Mouse (Mus musculus) hindbrain, embryonic 13.5 days (tissue): ENCODE results near the gene Sycn. TPM values are rescaled to one million over a fixed set of nuclear protein-coding genes. Genes with fewer than 3 reads are reported as not detected.

Source experiments
- ATAC-seq: fragments of 200-750 bp; cut with Nextera tagmentation; 2 replicates; pipeline ENCODE4 v1.8.0; 2017; ENCODE audit warnings: moderate TSS enrichment; ENCODE audit not compliant: low FRiP score
- H3K27ac ChIP-seq: fragments of 300-500 bp; sonication (generic); 2 replicates; pipeline ENCODE4 v1.5.1; 2015; ENCODE audit warnings: inconsistent platforms, mild to moderate bottlenecking, moderate library complexity
- H3K27me3 ChIP-seq: fragments of 300-500 bp; sonication (generic); 2 replicates; pipeline ENCODE4 v1.6.1; 2015; ENCODE audit warnings: mild to moderate bottlenecking, inconsistent platforms
- H3K36me3 ChIP-seq: fragments of 300-500 bp; sonication (generic); 2 replicates; pipeline ENCODE4 v1.6.1; 2015; ENCODE audit warnings: mild to moderate bottlenecking, inconsistent platforms
- H3K4me1 ChIP-seq: fragments of 300-500 bp; sonication (generic); replicated peaks from 2 replicates; pipeline ENCODE4 v1.6.1; 2015; ENCODE audit warnings: inconsistent platforms
- H3K4me2 ChIP-seq: fragments of 300-500 bp; sonication (generic); 2 replicates; pipeline ENCODE4 v1.6.1; 2015; ENCODE audit warnings: inconsistent platforms, mild to moderate bottlenecking, moderate library complexity
- H3K4me3 ChIP-seq: fragments of 300-500 bp; sonication (generic); 2 replicates; pipeline ENCODE4 v1.5.1; 2015; ENCODE audit warnings: mild to moderate bottlenecking, inconsistent platforms
- H3K9ac ChIP-seq: fragments of 300-500 bp; sonication (generic); 2 replicates; pipeline ENCODE4 v1.6.1; 2015; ENCODE audit warnings: mild to moderate bottlenecking, inconsistent platforms
- H3K9me3 ChIP-seq: fragments of 300-500 bp; sonication (generic); 2 replicates; pipeline ENCODE4 v1.6.1; 2016; ENCODE audit warnings: inconsistent platforms
- WGBS: fragments of 180-500 bp; shearing (Covaris S2); methylation state at CpG from one replicate; pipeline ENCODE4 v1.1.7; 2015; 5-methylcytosine and 5-hydroxymethylcytosine counted together
- polyA plus RNA-seq: library from polyadenylated mRNA; unstranded; fragments of >200 nt; fragmentation: Nextera tagmentation; extraction: Ambion mirVana; gene quantifications from 2 replicates; pipeline ENCODE4 v1.2.1, GENCODE M21; 2015

Gene Sycn
- polyA plus RNA-seq, 1 experiment from 2014 or later = not detected

GRCm38 (mm10) chr7:28544051-28544601, 3.4 kb downstream of the Sycn start:
- Histone ChIP-seq H3K27ac (no peak overlapping the region), H3K9ac (peak overlapping the region; percentile 35; the same call in 1 of the 2 replicates), H3K9me3 (no peaks in the 10 kb centered on the region), H3K4me1 (peaks cover 28% of the 10 kb centered on the region), H3K4me3 (peak overlapping the region; percentile 19), H3K4me2 (peak overlapping the region; percentile 42), H3K27me3 (peaks cover 55% of the 10 kb centered on the region), H3K36me3 (no peaks in the 10 kb centered on the region)
- ATAC-seq = no peak; the same call in 1 of the 2 replicates
- 3% methylated on average over 25 of the region's 27 CpGs for WGBS

GRCm38 (mm10) chr7:28545048-28545890, 4.6 kb downstream of the Sycn start:
- Histone ChIP-seq H3K4me1 (peaks cover 28% of the 10 kb centered on the region), H3K9ac (no peak overlapping the region), H3K9me3 (no peaks in the 10 kb centered on the region), H3K4me2 (no peak overlapping the region), H3K4me3 (no peak overlapping the region), H3K27me3 (peaks cover 55% of the 10 kb centered on the region), H3K27ac (no peak overlapping the region), H3K36me3 (no peaks in the 10 kb centered on the region)
- WGBS = 24% methylated on average over 14 of the region's 14 CpGs
- ATAC-seq = 0 out of 2 replicates have a peak, but pooled peaks have one; percentile 39

GRCm38 (mm10) chr7:28545891-28546210, 5.2 kb downstream of the Sycn start:
- Histone ChIP-seq H3K9ac (no peak overlapping the region), H3K4me2 (peak overlapping the region; percentile 61; the same call in 1 of the 2 replicates), H3K27ac (no peak overlapping the region), H3K9me3 (no peaks in the 10 kb centered on the region), H3K4me1 (peaks cover 28% of the 10 kb centered on the region), H3K36me3 (no peaks in the 10 kb centered on the region), H3K4me3 (no peak overlapping the region), H3K27me3 (peaks cover 55% of the 10 kb centered on the region)
- ATAC-seq = no peak
- WGBS = 53% methylated on average over 7 of the region's 7 CpGs

GRCm38 (mm10) chr7:28546649-28547048, 6.0 kb downstream of the Sycn start:
- ATAC-seq = no peak
- peaks cover 55% of the 10 kb centered on the region for H3K27me3 ChIP-seq
- peaks cover 28% of the 10 kb centered on the region for H3K4me1 ChIP-seq
- H3K4me2 ChIP-seq = peak overlapping the region; percentile 61
- no peaks in the 10 kb centered on the region for H3K9me3 ChIP-seq
- H3K36me3 ChIP-seq = no peaks in the 10 kb centered on the region
- H3K9ac ChIP-seq = peak overlapping the region; percentile 62
- H3K27ac ChIP-seq = no peak overlapping the region
- peak overlapping the region; percentile 37 for H3K4me3 ChIP-seq
- WGBS = 2% methylated on average over 22 of the region's 22 CpGs

- ATAC-seq = no peak
- 4% methylated on average over 5 of the region's 5 CpGs for WGBS
Measured at GRCm38 (mm10) chr7:28547154-28547553, 6.5 kb downstream of the Sycn start, which contains the start of gene Nccrp1. Gene Nccrp1 (minus strand): TSS chr7:28547254.

GRCm38 (mm10) chr7:28547628-28548027, 6.9 kb downstream of the Sycn start:
- ATAC-seq = no peak
- Histone ChIP-seq H3K9ac (no peak overlapping the region), H3K27ac (no peak overlapping the region), H3K27me3 (peaks cover 55% of the 10 kb centered on the region), H3K9me3 (no peaks in the 10 kb centered on the region), H3K36me3 (no peaks in the 10 kb centered on the region), H3K4me1 (peaks cover 28% of the 10 kb centered on the region), H3K4me2 (no peak overlapping the region), H3K4me3 (no peak overlapping the region)
- WGBS = 81% methylated on average over 6 of the region's 7 CpGs

More at GRCm38 (mm10) chr7:28547154-28547553, 6.5 kb downstream of the Sycn start, which contains the start of gene Nccrp1:
- Histone ChIP-seq H3K4me2 (peak within 1 kb of the TSS; percentile 61), H3K27ac (no peak within 1 kb of the TSS), H3K27me3 (peaks cover 55% of the 10 kb centered on the region), H3K4me3 (peak within 1 kb of the TSS; percentile 37), H3K36me3 (no peaks in the 10 kb centered on the region), H3K9ac (peak within 1 kb of the TSS; percentile 62), H3K9me3 (no peaks in the 10 kb centered on the region), H3K4me1 (peaks cover 28% of the 10 kb centered on the region)

DNA sequence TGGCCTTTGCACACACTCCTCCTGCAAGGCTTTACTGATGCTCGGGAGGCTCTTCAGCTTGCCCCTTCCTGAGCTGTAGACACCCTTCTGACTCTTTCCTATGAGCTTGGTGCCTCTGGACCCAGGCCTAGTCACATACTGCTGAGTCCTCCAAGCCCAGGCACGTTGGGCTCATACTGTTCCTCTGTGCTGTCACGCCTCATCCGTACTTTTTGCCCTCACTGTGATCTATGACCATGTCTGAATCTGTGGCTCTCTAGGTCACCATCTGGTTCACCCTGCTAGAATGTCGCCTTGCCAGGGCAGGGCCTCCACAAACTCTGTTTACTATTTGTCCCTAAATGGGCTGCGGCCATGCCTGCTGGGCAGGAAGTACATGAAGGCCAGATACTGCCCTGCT, 12.4 kb downstream of the Sycn start:
- Histone ChIP-seq H3K4me1 (peaks cover 5% of the 10 kb centered on the region; the same call in 1 of the 2 replicates), H3K4me3 (no peak overlapping the region), H3K9ac (no peak overlapping the region), H3K36me3 (no peaks in the 10 kb centered on the region), H3K9me3 (no peaks in the 10 kb centered on the region), H3K4me2 (no peak overlapping the region), H3K27ac (no peak overlapping the region), H3K27me3 (peaks cover 6% of the 10 kb centered on the region)
- WGBS = 92% methylated on average over 6 of the region's 6 CpGs
- ATAC-seq = no peak

GRCm38 (mm10) chr7:28555939-28556535, 15.4 kb downstream of the Sycn start:
- Histone ChIP-seq H3K4me1 (peaks cover 5% of the 10 kb centered on the region; the same call in 1 of the 2 replicates), H3K9ac (no peak overlapping the region)
- WGBS = 31% methylated on average over 5 of the region's 5 CpGs

DNA sequence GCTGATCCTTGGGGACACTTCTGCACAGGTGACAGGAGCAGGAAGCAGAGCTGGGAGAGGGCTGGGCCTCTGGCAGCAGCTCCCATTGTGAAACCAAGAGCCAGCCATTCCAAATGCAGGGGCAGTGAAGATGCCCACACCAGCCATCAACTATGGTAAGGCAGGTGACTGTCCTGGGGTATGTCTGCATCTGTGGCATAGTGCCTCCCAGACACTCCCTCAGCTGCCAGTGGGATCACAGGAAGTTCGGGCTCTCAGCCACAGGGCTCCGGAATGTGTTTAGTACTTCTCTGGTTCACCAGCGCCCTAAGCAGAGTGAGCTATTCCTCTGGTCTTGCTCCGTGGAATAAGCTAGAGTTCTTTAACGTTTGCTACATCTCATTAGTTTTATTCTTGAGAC, 16.4 kb downstream of the Sycn start:
- Histone ChIP-seq H3K9me3 (no peaks in the 10 kb centered on the region), H3K4me1 (peaks cover 5% of the 10 kb centered on the region; the same call in 1 of the 2 replicates), H3K4me2 (no peak overlapping the region), H3K27ac (no peak overlapping the region), H3K4me3 (no peak overlapping the region), H3K9ac (no peak overlapping the region), H3K27me3 (no peaks in the 10 kb centered on the region), H3K36me3 (peaks cover 33% of the 10 kb centered on the region)
- 79% methylated on average over 5 of the region's 5 CpGs for WGBS
- no peak for ATAC-seq

More at GRCm38 (mm10) chr7:28555939-28556535, 15.4 kb downstream of the Sycn start:
- Histone ChIP-seq H3K9me3 (no peaks in the 10 kb centered on the region), H3K27ac (no peak overlapping the region), H3K4me2 (no peak overlapping the region), H3K4me3 (no peak overlapping the region), H3K27me3 (no peaks in the 10 kb centered on the region), H3K36me3 (peaks cover 27% of the 10 kb centered on the region)
- no peak for ATAC-seq

- H3K4me3 ChIP-seq = no peak overlapping the region
- H3K9ac ChIP-seq = no peak overlapping the region
- WGBS = 88% methylated on average over 6 of the region's 6 CpGs
- H3K27ac ChIP-seq = 0 out of 2 replicates have a peak overlapping the region, but pooled peaks have one; percentile 48
- H3K4me1 ChIP-seq = peaks cover 5% of the 10 kb centered on the region; the same call in 1 of the 2 replicates
- no peaks in the 10 kb centered on the region for H3K9me3 ChIP-seq
- peaks cover 39% of the 10 kb centered on the region for H3K36me3 ChIP-seq
- H3K27me3 ChIP-seq = no peaks in the 10 kb centered on the region
- no peak for ATAC-seq
- H3K4me2 ChIP-seq = no peak overlapping the region
Measured at GRCm38 (mm10) chr7:28557708-28558107, 17.0 kb downstream of the Sycn start.

GRCm38 (mm10) chr7:28558486-28558885, 17.8 kb downstream of the Sycn start:
- Histone ChIP-seq H3K9ac (no peak overlapping the region), H3K36me3 (peaks cover 47% of the 10 kb centered on the region), H3K27ac (no peak overlapping the region), H3K27me3 (no peaks in the 10 kb centered on the region), H3K9me3 (no peaks in the 10 kb centered on the region), H3K4me2 (no peak overlapping the region), H3K4me1 (peaks cover 5% of the 10 kb centered on the region; the same call in 1 of the 2 replicates), H3K4me3 (no peak overlapping the region)
- no peak for ATAC-seq
- WGBS = 71% methylated on average over 4 of the region's 4 CpGs

DNA sequence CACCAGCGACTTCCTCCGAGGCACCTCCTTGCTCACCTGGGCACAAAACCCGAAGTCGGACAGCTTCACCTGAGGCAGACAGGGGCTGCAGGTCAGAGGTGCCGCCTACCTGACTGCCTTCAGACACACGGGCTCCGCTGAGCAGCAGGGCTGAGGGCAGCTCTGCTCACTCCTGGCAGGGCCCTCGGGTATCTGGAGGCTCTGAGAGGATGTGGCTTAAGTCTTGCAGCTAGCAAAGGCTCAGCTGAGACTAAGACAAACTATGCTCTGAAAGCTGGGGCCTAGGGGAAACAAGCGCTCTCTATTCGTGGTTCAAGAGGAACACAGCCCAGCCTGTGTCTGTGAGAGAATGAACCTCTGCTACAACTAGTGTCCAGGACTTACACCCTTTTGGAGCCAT, 20.2 kb downstream of the Sycn start:
- WGBS = 96% methylated on average over 10 of the region's 10 CpGs
- H3K4me1 ChIP-seq = peaks cover 3% of the 10 kb centered on the region; the same call in 1 of the 2 replicates
- H3K9me3 ChIP-seq = no peaks in the 10 kb centered on the region
- H3K27me3 ChIP-seq = no peaks in the 10 kb centered on the region
- ATAC-seq = no peak
- no peak overlapping the region for H3K9ac ChIP-seq
- no peak overlapping the region for H3K27ac ChIP-seq
- H3K4me2 ChIP-seq = no peak overlapping the region
- peaks cover 71% of the 10 kb centered on the region for H3K36me3 ChIP-seq
- H3K4me3 ChIP-seq = no peak overlapping the region
